Mouse (Mus musculus): ENCODE measurements around the gene Ak6. TPM values are rescaled to one million over a fixed set of nuclear protein-coding genes. Genes with fewer than 3 reads are reported as not detected.
A peak's percentile ranks its signal among the peaks of the same experiment; 100 is the strongest.

Gene Ak6
- total RNA-seq, 4 experiments from 2014 or later, result 84.4 to 91.1 (median 87.4) TPM

GRCm38 (mm10) chr13:100659864-100660456, 9.2 kb downstream of the Ak6 start:
- peak in 1 of 2 experiments; percentile 38 for DNase-seq (ENCODE audit: low spot score in 2 of 2)

GRCm38 (mm10) chr13:100669291-100670022, 18.7 kb downstream of the Ak6 start, which contains the start of gene Ccdc125:
Ccdc125 (plus strand) TSS chr13:100669717.
- no peak for DNase-seq (ENCODE audit: low spot score in 2 of 2)

- DNase-seq (ENCODE audit: low spot score in 2 of 2), result no peak
These were observed 19.5 kb downstream of the Ak6 start for GRCm38 (mm10) chr13:100670181-100670741.

GRCm38 (mm10) chr13:100675936-100676635, 25.3 kb downstream of the Ak6 start:
- no peak for DNase-seq (ENCODE audit: low spot score in 2 of 2)

- no peak for DNase-seq (ENCODE audit: low spot score in 2 of 2)
These were observed 30.8 kb downstream of the Ak6 start for GRCm38 (mm10) chr13:100681615-100682014.

GRCm38 (mm10) chr13:100682837-100683236, 32.1 kb downstream of the Ak6 start:
- DNase-seq (ENCODE audit: low spot score in 2 of 2), result no peak

GRCm38 (mm10) chr13:100684355-100684754, 33.6 kb downstream of the Ak6 start:
- DNase-seq (ENCODE audit: low spot score in 2 of 2), result no peak

- no peak for DNase-seq (ENCODE audit: low spot score in 2 of 2)
These were observed 36.7 kb downstream of the Ak6 start for GRCm38 (mm10) chr13:100687513-100687912.

- DNase-seq (ENCODE audit: low spot score in 2 of 2), result no peak
These were observed 46.8 kb downstream of the Ak6 start for GRCm38 (mm10) chr13:100697541-100697940.

GRCm38 (mm10) chr13:100698866-100699265, 48.1 kb downstream of the Ak6 start:
- no peak for DNase-seq (ENCODE audit: low spot score in 2 of 2)

- no peak for DNase-seq (ENCODE audit: low spot score in 2 of 2)
These were observed 52.7 kb downstream of the Ak6 start for GRCm38 (mm10) chr13:100703468-100703867.

- no peak for DNase-seq (ENCODE audit: low spot score in 2 of 2)
These were observed 55.4 kb downstream of the Ak6 start for GRCm38 (mm10) chr13:100706206-100706605.

- DNase-seq (ENCODE audit: low spot score in 2 of 2), result no peak
These were observed 64.7 kb downstream of the Ak6 start for GRCm38 (mm10) chr13:100715467-100715866.

Other genes with a start within 250 kb of the Ak6 start
- under 1 TPM; 0.21 to 0.47 (median 0.31) TPM for gene Naip1, start 198.1 kb upstream of the Ak6 start, total RNA-seq (2022)
- gene Gtf2h2, start 158.4 kb upstream of the Ak6 start, total RNA-seq (2022), result 10 to 100 TPM; 45.7 to 63.5 (median 57.5) TPM
- 10 to 100 TPM in 3 of 4 experiments, 1 to 10 TPM in 1; 10.0 to 14.1 (median 11.3) TPM for gene Ocln, start 98.3 kb upstream of the Ak6 start, total RNA-seq (2022)
- gene Marveld2, start 34.0 kb upstream of the Ak6 start, total RNA-seq (2022), result 1 to 10 TPM; 1.5 to 2.3 (median 1.5) TPM
- 10 to 100 TPM; 15.4 to 18.9 (median 15.7) TPM for gene Rad17, start 72 bp downstream of the Ak6 start, total RNA-seq (2022)
- 10 to 100 TPM; 16.1 to 27.4 (median 22.3) TPM for gene Taf9, start 600 bp downstream of the Ak6 start, total RNA-seq (2022)
- under 1 TPM in 3 of 4 experiments, not detected in 1; 0.12 to 0.38 (median 0.18) TPM for gene Ccdc125, start 18.7 kb downstream of the Ak6 start, total RNA-seq (2022)
- 10 to 100 TPM; 38.7 to 47.0 (median 42.0) TPM for gene Cdk7, start 80.0 kb downstream of the Ak6 start, total RNA-seq (2022)
- 10 to 100 TPM; 48.1 to 57.2 (median 53.7) TPM for gene Mrps36, start 93.7 kb downstream of the Ak6 start, total RNA-seq (2022)
- under 1 TPM in 3 of 4 experiments, not detected in 1; 0.33 to 0.90 (median 0.43) TPM for gene Cenph, start 124.9 kb downstream of the Ak6 start, total RNA-seq (2022)
- gene Ccnb1, start 135.6 kb downstream of the Ak6 start, total RNA-seq (2022), result 1 to 10 TPM in 1 of 4 experiments, under 1 TPM in 3; 0.34 to 1.2 (median 0.40) TPM
- 10 to 100 TPM; 35.5 to 39.0 (median 37.7) TPM for gene Slc30a5, start 182.4 kb downstream of the Ak6 start, total RNA-seq (2022)